ENCODE assay signal across 34 mouse cellular contexts in the genomic region with DNA sequence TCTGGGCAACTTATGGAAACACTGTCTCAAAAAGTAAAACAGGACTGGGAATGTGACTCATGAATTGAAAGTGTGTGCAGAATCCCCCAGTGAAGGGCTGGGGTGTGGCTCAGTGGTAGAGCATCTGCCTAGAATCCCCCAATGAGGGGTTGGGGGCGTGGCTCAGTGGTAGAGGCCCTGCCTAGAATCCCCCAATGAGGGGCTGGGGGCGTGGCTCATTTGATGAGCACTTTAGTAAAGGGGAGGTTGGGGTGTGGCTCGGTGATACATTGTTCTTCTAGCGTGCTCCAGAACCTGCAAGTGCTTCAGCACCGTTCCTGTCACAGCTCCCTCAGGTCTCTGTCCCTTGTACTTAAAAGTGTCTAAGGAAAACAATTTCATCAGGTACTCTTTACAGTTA. TPM values are rescaled to one million over a fixed set of nuclear protein-coding genes. Genes with fewer than 3 reads are reported as not detected.
DNase-seq lines count a peak whose midpoint lies in the region; ATAC-seq and TF ChIP-seq lines count a peak whose summit lies in the region.
"Had no signal": no experiment of that assay in that cellular context is flagged by ENCODE, and none has a peak within 500 bp of the region (broad histone marks: within the 10 kb centered on the region; RNA-seq: fewer than 3 reads in every experiment).

No protein-coding gene starts in this region.

- no peaks in the 10 kb centered on the region for H3K36me3 ChIP-seq in midbrain, embryonic 11.5 days (ENCODE audit: control insufficient read depth, insufficient read depth, low read length)
- H3K36me3 ChIP-seq in midbrain, postnatal 0 days (ENCODE audit: insufficient read depth, low read length) = no peaks in the 10 kb centered on the region
- no peaks in the 10 kb centered on the region for H3K36me3 ChIP-seq in CH12.LX (replicated peaks in 1 of 2; ENCODE audit: control insufficient read depth in 1 of 2, insufficient read depth in 1 of 2, low read length in 1 of 2)
- H3K36me3 ChIP-seq in hindbrain, embryonic 14.5 days (replicated peaks; ENCODE audit: control insufficient read depth, insufficient read depth) = no peaks in the 10 kb centered on the region
- H3K36me3 ChIP-seq: embryonic facial prominence, embryonic 13.5 days; G1E; heart, embryonic 10.5 days; hindbrain, embryonic 15.5 days; intestine, embryonic 15.5 days; limb, embryonic 13.5 days; neural tube, embryonic 12.5 days had no signal

- H3K4me1 ChIP-seq in midbrain, embryonic 11.5 days (ENCODE audit: control insufficient read depth, insufficient read depth, low read length) = no peaks in the 10 kb centered on the region
- H3K4me1 ChIP-seq in midbrain, postnatal 0 days (ENCODE audit: insufficient read depth, low read length) = no peaks in the 10 kb centered on the region
- H3K4me1 ChIP-seq in CH12.LX (ENCODE audit: control insufficient read depth in 1 of 2, insufficient read depth in 2 of 2) = 0 out of 4 replicates have a peak, but pooled peaks cover 0 to 3% of the 10 kb centered on the region in 2 experiments
- no peaks in the 10 kb centered on the region for H3K4me1 ChIP-seq in hindbrain, embryonic 14.5 days (replicated peaks; ENCODE audit: control insufficient read depth, insufficient read depth, low read length)
- H3K4me1 ChIP-seq: embryonic facial prominence, embryonic 13.5 days; heart, embryonic 10.5 days; hindbrain, embryonic 15.5 days; intestine, embryonic 15.5 days; limb, embryonic 13.5 days; neural tube, embryonic 12.5 days had no signal

- DNase-seq in midbrain, embryonic 11.5 days (ENCODE audit: low spot score, missing footprints) = peak; percentile 83
- no peak for DNase-seq in midbrain, postnatal 0 days (ENCODE audit: low spot score)
- DNase-seq in CH12.LX (ENCODE audit: extremely low read depth) = peak; percentile 17
- DNase-seq in R1 (ENCODE audit: low read depth, low spot score) = peak; percentile 96
- DNase-seq in testis, postnatal 10 days (ENCODE audit: low spot score) = peak; percentile 57
- DNase-seq in layer of hippocampus, adult 9-11 months = no peak
- no peak for DNase-seq in hindbrain, embryonic 14.5 days (ENCODE audit: low spot score)
- DNase-seq: adrenal gland, postnatal 25 days; cerebellum, adult 9-11 months; heart, postnatal 4 days; kidney, adult 9 months; kidney, postnatal 14 days; lung, embryonic 14.5 days; lung, postnatal 36 days; midbrain, embryonic 14.5 days; right cerebral cortex, adult 18-20 months; thymus, postnatal 25 days had no signal

- TF ChIP-seq CTCF in midbrain, postnatal 0 days (IDR thresholded peaks at IDR 0.05) = no peak
- TF ChIP-seq CTCF in CH12.LX (conservative IDR thresholded peaks at IDR 0.05 in 1 of 2, IDR thresholded peaks at IDR 0.05 in 1 of 2; ENCODE audit: low read depth in 2 of 2, low read length in 2 of 2) = no peak

- in situ Hi-C loops in CH12.LX (cut with MboI; ENCODE audit: low pct_ligation_motif_present, low pct_unique_long_range_greater_than_20kb, low sequenced_read_pairs) = no loop called here

- H3K9ac ChIP-seq in midbrain, embryonic 11.5 days (ENCODE audit: low read length) = no peak overlapping the region
- no peak overlapping the region for H3K9ac ChIP-seq in midbrain, postnatal 0 days (replicated peaks; ENCODE audit: low read length, poor library complexity, severe bottlenecking)
- no peak overlapping the region for H3K9ac ChIP-seq in CH12.LX (ENCODE audit: insufficient read depth, low read depth)
- H3K9ac ChIP-seq in hindbrain, embryonic 14.5 days = no peak overlapping the region
- H3K9ac ChIP-seq: embryonic facial prominence, embryonic 13.5 days; hindbrain, embryonic 15.5 days; intestine, embryonic 15.5 days; limb, embryonic 13.5 days; liver, embryonic 14.5 days; lung, embryonic 14.5 days; neural tube, embryonic 12.5 days had no signal

- no peak overlapping the region for H3K4me3 ChIP-seq in midbrain, embryonic 11.5 days (ENCODE audit: low read depth, low read length)
- no peak overlapping the region for H3K4me3 ChIP-seq in midbrain, postnatal 0 days (ENCODE audit: low read depth, low read length)
- no peak overlapping the region for H3K4me3 ChIP-seq in CH12.LX (replicated peaks in 1 of 3; ENCODE audit: low read depth in 2 of 3, low read length in 2 of 3, poor library complexity in 1 of 3)
- no peak overlapping the region for H3K4me3 ChIP-seq in hindbrain, embryonic 14.5 days (replicated peaks; ENCODE audit: low read length)
- H3K4me3 ChIP-seq: embryonic facial prominence, embryonic 13.5 days; heart, embryonic 10.5 days; hindbrain, embryonic 15.5 days; intestine, embryonic 15.5 days; layer of hippocampus, adult 2 months; limb, embryonic 13.5 days; megakaryocyte, embryonic 14.5 days; neural tube, embryonic 12.5 days had no signal

- TF ChIP-seq EP300 in CH12.LX (IDR thresholded peaks at IDR 0.05; ENCODE audit: low read length) = no peak

- no peak overlapping the region for H3K4me2 ChIP-seq in midbrain, embryonic 11.5 days
- no peak overlapping the region for H3K4me2 ChIP-seq in midbrain, postnatal 0 days (ENCODE audit: low read depth, low read length, poor library complexity, severe bottlenecking)
- H3K4me2 ChIP-seq in CH12.LX (ENCODE audit: insufficient read depth, low read depth, poor library complexity, severe bottlenecking) = no peak overlapping the region
- H3K4me2 ChIP-seq in hindbrain, embryonic 14.5 days (replicated peaks) = no peak overlapping the region
- H3K4me2 ChIP-seq: embryonic facial prominence, embryonic 13.5 days; hindbrain, embryonic 15.5 days; intestine, embryonic 15.5 days; limb, embryonic 13.5 days; lung, embryonic 14.5 days; neural tube, embryonic 12.5 days had no signal

- dilution Hi-C loops in CH12.LX (cut with MboI; ENCODE audit: extremely low pct_ligation_motif_present, extremely low pct_unique_long_range_greater_than_20kb, low sequenced_read_pairs) = no loop called here

- H3K79me2 ChIP-seq in CH12.LX (replicated peaks; ENCODE audit: control insufficient read depth, extremely low read depth, insufficient read depth, poor library complexity, severe bottlenecking) = no peaks in the 10 kb centered on the region

- 21% methylated on average over 5 of the region's 5 CpGs for WGBS in midbrain, embryonic 11.5 days
- WGBS in midbrain, postnatal 0 days = 24% methylated on average over 5 of the region's 5 CpGs
- WGBS in hindbrain, embryonic 14.5 days = 13% methylated on average over 5 of the region's 5 CpGs

- TF ChIP-seq RAD21 in CH12.LX (IDR thresholded peaks at IDR 0.05; ENCODE audit: low read depth, low read length) = no peak

- no peak for TF ChIP-seq POLR2A in CH12.LX (IDR thresholded peaks at IDR 0.05; ENCODE audit: low read depth, low read length)

- H3K9me3 ChIP-seq in midbrain, embryonic 11.5 days (ENCODE audit: control insufficient read depth, low read length) = no peaks in the 10 kb centered on the region
- no peaks in the 10 kb centered on the region for H3K9me3 ChIP-seq in midbrain, postnatal 0 days (ENCODE audit: low read length)
- no peaks in the 10 kb centered on the region for H3K9me3 ChIP-seq in CH12.LX (replicated peaks; ENCODE audit: low read length)
- no peaks in the 10 kb centered on the region for H3K9me3 ChIP-seq in hindbrain, embryonic 14.5 days (ENCODE audit: control insufficient read depth, low read length)
- H3K9me3 ChIP-seq: embryonic facial prominence, embryonic 13.5 days; G1E; heart, embryonic 10.5 days; hindbrain, embryonic 15.5 days; intestine, embryonic 15.5 days; limb, embryonic 13.5 days; neural tube, embryonic 12.5 days had no signal

- ATAC-seq in midbrain, embryonic 11.5 days (ENCODE audit: low FRiP score) = no peak
- ATAC-seq in midbrain, postnatal 0 days (ENCODE audit: low FRiP score) = no peak
- no peak for ATAC-seq in hindbrain, embryonic 14.5 days (ENCODE audit: low FRiP score)
- ATAC-seq: forebrain, embryonic 14.5 days had no signal

- no peaks in the 10 kb centered on the region for H3K27me3 ChIP-seq in midbrain, embryonic 11.5 days (ENCODE audit: control insufficient read depth, insufficient read depth, low read length)
- peaks cover 2% of the 10 kb centered on the region; the same call in 1 of the 2 replicates for H3K27me3 ChIP-seq in midbrain, postnatal 0 days (ENCODE audit: insufficient read depth, low read length)
- H3K27me3 ChIP-seq in CH12.LX (replicated peaks) = peaks cover 80% of the 10 kb centered on the region
- H3K27me3 ChIP-seq in hindbrain, embryonic 14.5 days (ENCODE audit: control insufficient read depth, insufficient read depth, low read length) = peaks cover 14% of the 10 kb centered on the region; the same call in 1 of the 2 replicates

- H3K27ac ChIP-seq in midbrain, embryonic 11.5 days (ENCODE audit: low read depth, low read length) = no peak overlapping the region
- H3K27ac ChIP-seq in midbrain, postnatal 0 days (ENCODE audit: low read depth, low read length) = no peak overlapping the region
- H3K27ac ChIP-seq in CH12.LX (ENCODE audit: insufficient read depth, low read depth) = no peak overlapping the region
- H3K27ac ChIP-seq in hindbrain, embryonic 14.5 days = no peak overlapping the region
- H3K27ac ChIP-seq: embryonic facial prominence, embryonic 13.5 days; heart, embryonic 10.5 days; hindbrain, embryonic 15.5 days; intestine, embryonic 15.5 days; layer of hippocampus, adult 2 months; limb, embryonic 13.5 days; liver, embryonic 14.5 days; neural tube, embryonic 12.5 days; stomach, postnatal 0 days had no signal

RNA-seq across cellular contexts. Expression of gene Zfand2a, which starts 21.9 kb away (rescaled TPM):
- 4.4 and 6.9 TPM in 2 replicates for polyA plus RNA-seq in midbrain, embryonic 11.5 days (2014; fragmentation: Nextera tagmentation; extraction: Ambion mirVana)
- total RNA-seq in midbrain, postnatal 0 days (2014; rRNA removed) = 56.5 and 60.6 TPM in 2 replicates
- polyA plus RNA-seq in midbrain, postnatal 0 days (2015; fragmentation: Nextera tagmentation; extraction: Ambion mirVana) = 30.4 and 35.0 TPM in 2 replicates
- total RNA-seq in CH12.LX (2012; rRNA removed) = 5.8 and 9.8 TPM in 2 replicates
- 9.2 and 10.0 TPM in 2 replicates for total RNA-seq in CH12.LX (2014; rRNA removed)
- 10.6 and 13.4 TPM in 2 replicates for polyA plus RNA-seq in CH12.LX (2012; ENCODE audit: insufficient read length, low read depth)
- polyA plus RNA-seq in hindbrain, embryonic 14.5 days (2014; fragmentation: Nextera tagmentation; extraction: Ambion mirVana) = 13.9 and 15.9 TPM in 2 replicates

RNA-seq across cellular contexts. Expression of gene Uncx, which starts 37.1 kb away (rescaled TPM):
- polyA plus RNA-seq in midbrain, embryonic 11.5 days (2014; fragmentation: Nextera tagmentation; extraction: Ambion mirVana) = 41.8 and 46.4 TPM in 2 replicates
- 21.2 and 24.3 TPM in 2 replicates for total RNA-seq in midbrain, postnatal 0 days (2014; rRNA removed)
- polyA plus RNA-seq in midbrain, postnatal 0 days (2015; fragmentation: Nextera tagmentation; extraction: Ambion mirVana) = 15.5 and 20.0 TPM in 2 replicates
- total RNA-seq in CH12.LX (2012; rRNA removed) (not detected in 2 replicates), CH12.LX (2014; rRNA removed) (not detected in 2 replicates)
- polyA plus RNA-seq in CH12.LX (2012; ENCODE audit: insufficient read length, low read depth) = not detected in 2 replicates
- polyA plus RNA-seq in hindbrain, embryonic 14.5 days (2014; fragmentation: Nextera tagmentation; extraction: Ambion mirVana) = 25.4 and 31.0 TPM in 2 replicates
- total RNA-seq: adrenal gland, postnatal 25 days; G1E; gastrocnemius, adult 8-10 months; granulocyte monocyte progenitor cell, adult 5-6 weeks; heart, postnatal 4 days; layer of hippocampus, adult 2 months had no signal
- polyA plus RNA-seq: cortical plate, adult 2 months; G1E; heart, embryonic 16.5 days; intestine, embryonic 15.5 days; liver, embryonic 14.5 days; lung, embryonic 14.5 days; small intestine, adult 2 months; stomach, postnatal 0 days had no signal

RNA-seq across cellular contexts. Expression of gene 3110082I17Rik, which starts 45.9 kb away (rescaled TPM):
- polyA plus RNA-seq in midbrain, embryonic 11.5 days (2014; fragmentation: Nextera tagmentation; extraction: Ambion mirVana) = 33.5 and 34.1 TPM in 2 replicates
- 4.3 and 7.9 TPM in 2 replicates for total RNA-seq in midbrain, postnatal 0 days (2014; rRNA removed)
- 14.9 and 15.1 TPM in 2 replicates for polyA plus RNA-seq in midbrain, postnatal 0 days (2015; fragmentation: Nextera tagmentation; extraction: Ambion mirVana)
- total RNA-seq in CH12.LX (2012; rRNA removed) (46.9 and 58.7 TPM in 2 replicates), CH12.LX (2014; rRNA removed) (37.5 and 41.2 TPM in 2 replicates)
- polyA plus RNA-seq in CH12.LX (2012; ENCODE audit: insufficient read length, low read depth) = 100.0 and 122 TPM in 2 replicates
- polyA plus RNA-seq in hindbrain, embryonic 14.5 days (2014; fragmentation: Nextera tagmentation; extraction: Ambion mirVana) = 12.7 and 13.6 TPM in 2 replicates

Comparison
In these comparisons a context has a peak if more than half of its experiments do, and no peak if none do; other contexts are left out.
1. DNase-seq: peak in midbrain, embryonic 11.5 days (single experiment), CH12.LX (single experiment), R1 (single experiment) and testis, postnatal 10 days (single experiment); none in midbrain, postnatal 0 days (single experiment), layer of hippocampus, adult 9-11 months (single experiment) and hindbrain, embryonic 14.5 days (single experiment).
2. RNA of gene Uncx, which starts 37.1 kb away (polyA plus RNA-seq): 41.8 to 46.4 TPM in midbrain, embryonic 11.5 days, 25.4 to 31.0 TPM in hindbrain, embryonic 14.5 days and 15.5 to 20.0 TPM in midbrain, postnatal 0 days; not detected in CH12.LX; every median in the first group is over 10 times any median in the second.